Mouse (Mus musculus) lung, adult 10 weeks (tissue): ENCODE measurements around the gene Drg1. TPM values are rescaled to one million over a fixed set of nuclear protein-coding genes. Genes with fewer than 3 reads are reported as not detected.

ENCODE experiments used
- polyA plus RNA-seq: library from polyadenylated mRNA; stranded (reverse); fragments of 350-450 nt; fragmentation: Illumina TruSeq; extraction: RNeasy Lipid Tissue Mini Kit (QIAGEN cat#74804); gene quantifications from one replicate; pipeline ENCODE4 v1.2.3, GENCODE M21; 2014; ENCODE audit warnings: low read depth, low replicate concordance; ENCODE audit not compliant: insufficient read depth

Gene Drg1
- 72.2 TPM for polyA plus RNA-seq

DNA sequence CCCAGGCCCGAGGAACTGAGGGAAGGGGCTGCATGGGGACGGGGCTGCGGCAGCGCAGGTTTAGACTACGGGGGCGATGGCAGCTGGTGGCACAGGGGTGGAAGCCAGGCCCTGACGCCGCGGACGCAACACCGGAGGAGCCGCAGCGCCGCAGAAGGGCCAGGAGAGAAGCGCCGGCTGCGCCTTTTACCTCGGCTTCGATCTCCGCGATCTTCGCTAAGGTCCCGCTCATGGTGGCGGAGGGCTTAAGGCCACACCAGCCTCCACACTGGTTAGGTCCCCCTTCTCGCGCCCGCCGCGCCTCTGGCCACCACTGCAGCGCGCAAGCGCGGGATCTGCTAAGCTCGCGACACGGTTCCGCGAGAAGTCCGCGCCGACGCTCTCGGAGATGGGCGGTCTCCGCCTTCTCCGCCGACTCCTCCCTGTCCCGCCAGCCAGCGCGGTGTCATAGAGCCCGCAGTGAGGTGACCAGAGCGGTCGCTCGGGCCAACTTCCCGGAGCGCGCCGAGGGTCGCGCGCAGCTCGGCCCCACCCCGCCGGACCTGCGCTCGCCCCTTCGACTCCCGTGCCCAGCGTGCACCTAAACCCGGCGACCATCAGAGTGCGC lies at the start of gene Drg1:
TSS of gene Drg1 (minus strand) at position 337 of the 607 bp plus-strand sequence.

DNA sequence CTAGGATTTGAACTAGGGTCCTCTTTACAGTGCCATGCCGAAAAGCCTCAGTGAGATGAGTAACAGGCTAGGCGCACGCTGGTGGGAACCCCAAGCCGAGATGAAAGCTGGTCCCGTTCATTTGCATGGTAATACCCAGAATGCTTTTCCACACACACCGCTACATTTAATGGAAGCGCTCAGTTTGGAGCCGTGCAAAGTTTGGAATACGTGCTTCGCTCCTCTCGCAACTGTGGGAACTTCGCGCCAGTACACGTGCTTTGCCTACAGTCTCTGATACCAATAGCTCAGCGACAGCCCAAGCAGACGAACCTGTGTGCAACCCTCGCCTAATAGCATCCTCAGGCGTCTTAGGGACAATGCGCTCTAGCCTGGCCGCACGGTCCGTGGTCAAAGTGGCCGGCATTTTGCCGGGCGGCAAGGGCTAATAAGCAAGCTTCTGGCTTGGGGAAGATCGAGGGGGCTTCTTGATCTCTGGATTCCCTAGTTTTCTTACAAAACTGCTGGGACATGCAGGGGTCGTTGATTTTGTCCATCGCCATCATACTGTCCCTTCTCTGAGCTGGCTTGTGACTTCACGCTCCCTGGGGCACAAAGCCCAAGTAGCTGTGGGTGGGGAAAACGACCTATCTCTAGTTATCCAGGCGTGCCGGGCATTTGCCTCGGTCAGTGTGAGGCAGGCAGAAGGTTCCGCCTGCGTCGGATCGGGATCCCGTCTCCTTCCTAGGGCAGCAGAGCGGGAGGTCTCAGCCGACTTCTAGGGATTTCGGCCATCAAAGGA lies 22.5 kb upstream of the Drg1 start, which contains the start of gene Patz1:
TSS of gene Patz1 (plus strand) at position 354 of the 781 bp plus-strand sequence.

DNA sequence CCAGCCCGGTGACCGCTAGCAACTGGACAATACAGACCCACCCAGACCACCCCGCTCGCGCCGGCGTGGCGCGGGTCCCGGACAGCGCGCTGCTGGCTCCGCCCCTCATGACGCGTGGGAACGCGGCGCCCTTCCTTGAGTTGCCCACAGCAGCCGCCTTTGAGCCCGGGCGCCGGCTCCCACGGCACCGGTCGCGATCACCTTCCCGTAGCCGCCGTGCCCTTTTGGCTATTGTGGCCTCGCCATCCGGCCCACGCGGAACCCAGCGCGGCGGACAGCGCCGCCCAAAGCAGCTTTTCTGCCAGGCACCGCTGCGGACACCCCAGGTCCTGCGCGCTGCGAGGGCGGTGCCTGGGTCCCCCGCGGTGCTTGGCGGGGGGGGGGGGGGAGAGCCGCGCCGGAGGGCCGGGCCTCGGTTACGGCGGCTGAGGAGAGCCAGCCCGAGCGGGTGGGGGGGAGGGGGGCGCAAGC lies 63.9 kb downstream of the Drg1 start, which contains the start of gene Eif4enif1:
TSS of gene Eif4enif1 (plus strand) at position 162 of the 471 bp plus-strand sequence.

DNA sequence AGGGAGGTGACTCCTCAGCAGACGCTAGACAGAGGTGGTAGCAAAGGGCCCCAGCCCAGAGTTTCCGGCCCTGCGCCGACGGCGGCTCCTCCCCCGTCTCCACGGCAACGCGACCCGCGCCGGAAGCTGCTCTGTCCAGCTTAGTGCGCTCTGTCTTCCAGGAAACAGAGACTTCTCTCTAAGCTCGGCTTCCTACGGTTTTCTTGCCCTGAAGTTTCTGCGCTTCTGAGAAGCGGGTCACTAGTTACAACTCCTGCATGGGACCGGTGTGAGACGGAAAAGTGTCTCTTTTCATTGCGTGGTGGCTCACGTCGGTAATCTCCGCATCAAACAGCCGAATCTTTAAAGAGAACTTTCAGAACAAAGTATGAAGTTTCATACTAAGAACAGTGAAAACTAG lies 72.9 kb downstream of the Drg1 start, which contains the start of gene Sfi1:
TSS of gene Sfi1 (minus strand) at position 101 of the 400 bp plus-strand sequence.

Other genes starting within 250 kb of the Drg1 start
- 7.1 TPM for gene Sfi1, start 73.0 kb downstream of the Drg1 start, polyA plus RNA-seq
- gene Eif4enif1, start 64.0 kb downstream of the Drg1 start, polyA plus RNA-seq: 19.7 TPM
- 17.5 TPM for gene Patz1, start 22.5 kb upstream of the Drg1 start, polyA plus RNA-seq
- 14.1 TPM for gene Pik3ip1, start 64.0 kb upstream of the Drg1 start, polyA plus RNA-seq
- gene Limk2, start 142.8 kb upstream of the Drg1 start, polyA plus RNA-seq: 28.3 TPM
- gene Rnf185, start 185.9 kb upstream of the Drg1 start, polyA plus RNA-seq: 20.2 TPM
- 0.38 TPM for gene Pla2g3, start 221.9 kb upstream of the Drg1 start, polyA plus RNA-seq
- 0.55 TPM for gene Inpp5j, start 238.4 kb upstream of the Drg1 start, polyA plus RNA-seq
- gene Selenom, start 248.3 kb upstream of the Drg1 start, polyA plus RNA-seq: 131 TPM